Mouse (Mus musculus): Measurements from ENCODE around the gene Aftph. TPM values are rescaled to one million over a fixed set of nuclear protein-coding genes. Genes with fewer than 3 reads are reported as not detected.

Aftph gene
- polyA plus RNA-seq, 1 experiment from 2014 or later: 11.2 TPM

GRCm38 (mm10) chr11:20637060-20637459 is 104.3 kb downstream of the Aftph start:
- H3K9me3 ChIP-seq (replicated peaks; ENCODE audit: control insufficient read depth, low read length): no peaks in the 10 kb centered on the region
- H3K4me3 ChIP-seq (ENCODE audit: low read depth, low read length): no peak overlapping the region
- H3K4me2 ChIP-seq (ENCODE audit: low read depth, low read length): 0 out of 2 replicates have a peak overlapping the region, but pooled peaks have one; percentile 7
- no peaks in the 10 kb centered on the region for H3K36me3 ChIP-seq (ENCODE audit: control insufficient read depth, insufficient read depth)
- no peaks in the 10 kb centered on the region for H3K27me3 ChIP-seq (ENCODE audit: control insufficient read depth, insufficient read depth, low read depth, low read length)
- no peak for ATAC-seq (ENCODE audit: low read depth)
- peak overlapping the region; percentile 63; the same call in 1 of the 2 replicates for H3K27ac ChIP-seq (ENCODE audit: low read length)
- H3K9ac ChIP-seq (ENCODE audit: low read depth, low read length): peak overlapping the region; percentile 40; the same call in 1 of the 2 replicates
- H3K4me1 ChIP-seq (ENCODE audit: control insufficient read depth, low read depth, low read length): peaks cover 59% of the 10 kb centered on the region

DNA sequence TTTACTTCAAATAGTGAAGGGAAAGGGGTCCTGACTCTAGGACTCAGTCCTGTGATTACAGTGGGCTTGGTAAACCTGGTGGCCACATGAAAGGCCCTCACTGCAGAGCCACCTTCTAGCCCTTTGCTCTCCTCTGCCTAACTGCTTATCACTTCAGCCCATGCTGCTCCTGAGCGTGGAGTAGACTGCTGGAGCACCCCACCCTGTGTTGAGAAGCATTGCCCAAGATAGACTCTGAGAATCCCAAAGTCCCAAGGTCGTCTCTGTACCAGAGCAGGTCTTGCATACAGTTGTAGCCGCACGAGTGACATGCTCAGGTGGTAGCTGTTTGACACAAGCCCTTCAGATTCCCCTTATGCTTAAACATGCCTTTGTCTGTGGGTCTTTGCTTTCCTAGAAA is 105.3 kb downstream of the Aftph start:
- Histone ChIP-seq H3K9me3 (replicated peaks; ENCODE audit: control insufficient read depth, low read length) (no peaks in the 10 kb centered on the region), H3K27ac (ENCODE audit: low read length) (peak overlapping the region; percentile 99), H3K27me3 (ENCODE audit: control insufficient read depth, insufficient read depth, low read depth, low read length) (no peaks in the 10 kb centered on the region), H3K9ac (ENCODE audit: low read depth, low read length) (peak overlapping the region; percentile 71), H3K4me1 (ENCODE audit: control insufficient read depth, low read depth, low read length) (peaks cover 61% of the 10 kb centered on the region), H3K36me3 (ENCODE audit: control insufficient read depth, insufficient read depth) (no peaks in the 10 kb centered on the region), H3K4me3 (ENCODE audit: low read depth, low read length) (peak overlapping the region; percentile 54), H3K4me2 (ENCODE audit: low read depth, low read length) (peak overlapping the region; percentile 79)
- WGBS (ENCODE audit: insufficient replicate concordance): 7% methylated on average over 4 of the region's 4 CpGs
- peak; percentile 71 for ATAC-seq (ENCODE audit: low read depth)

DNA sequence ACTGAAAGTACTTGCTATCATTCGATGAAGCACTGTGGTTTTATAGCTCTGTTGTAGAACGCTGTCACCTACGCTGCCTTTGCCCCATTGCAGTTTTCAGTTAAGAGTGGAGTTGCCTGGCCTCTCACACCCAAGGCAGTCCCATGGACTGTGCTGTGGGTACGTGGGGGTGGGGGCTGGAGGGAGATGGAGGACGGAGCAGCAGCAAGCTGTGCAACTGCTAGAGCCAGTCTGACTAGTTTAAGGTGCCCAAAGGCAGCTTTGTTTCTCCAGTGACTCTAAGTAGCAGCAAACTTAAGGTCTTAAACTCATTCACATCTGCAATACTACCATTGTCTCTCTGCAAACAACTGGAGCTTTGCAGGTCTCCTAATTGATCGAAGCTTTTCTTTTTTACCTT is 105.7 kb downstream of the Aftph start:
- Histone ChIP-seq H3K9me3 (replicated peaks; ENCODE audit: control insufficient read depth, low read length) (no peaks in the 10 kb centered on the region), H3K27ac (ENCODE audit: low read length) (peak overlapping the region; percentile 99), H3K36me3 (ENCODE audit: control insufficient read depth, insufficient read depth) (no peaks in the 10 kb centered on the region), H3K4me1 (ENCODE audit: control insufficient read depth, low read depth, low read length) (peaks cover 63% of the 10 kb centered on the region), H3K4me3 (ENCODE audit: low read depth, low read length) (peak overlapping the region; percentile 54), H3K9ac (ENCODE audit: low read depth, low read length) (peak overlapping the region; percentile 62), H3K27me3 (ENCODE audit: control insufficient read depth, insufficient read depth, low read depth, low read length) (no peaks in the 10 kb centered on the region), H3K4me2 (ENCODE audit: low read depth, low read length) (peak overlapping the region; percentile 79)
- ATAC-seq (ENCODE audit: low read depth): no peak
- WGBS (ENCODE audit: insufficient replicate concordance): 20% methylated on average over 6 of the region's 6 CpGs

Other genes starting within 250 kb of the Aftph start
- 27.8 and 34.9 TPM in 2 replicates for gene Sertad2, start 198.3 kb downstream of the Aftph start, polyA plus RNA-seq (2015; fragmentation: Nextera tagmentation; extraction: Ambion mirVana)
- gene Lgalsl, start 89.5 kb upstream of the Aftph start, polyA plus RNA-seq (2015; fragmentation: Nextera tagmentation; extraction: Ambion mirVana): 6.7 and 8.3 TPM in 2 replicates